Mouse (Mus musculus): Measurements from ENCODE around the gene Slc46a1.
A peak's percentile ranks its signal among the peaks of the same experiment; 100 is the strongest.

Slc46a1 gene

GRCm38 (mm10) chr11:78455308-78455707 lies 10.2 kb upstream of the Slc46a1 start:
- DNase-seq (ENCODE audit: low read depth, low spot score): no peak

GRCm38 (mm10) chr11:78458740-78459139 lies 6.8 kb upstream of the Slc46a1 start:
- no peak for DNase-seq (ENCODE audit: low read depth, low spot score)

GRCm38 (mm10) chr11:78461894-78462293 lies 3.6 kb upstream of the Slc46a1 start:
- DNase-seq (ENCODE audit: low read depth, low spot score): no peak

DNA sequence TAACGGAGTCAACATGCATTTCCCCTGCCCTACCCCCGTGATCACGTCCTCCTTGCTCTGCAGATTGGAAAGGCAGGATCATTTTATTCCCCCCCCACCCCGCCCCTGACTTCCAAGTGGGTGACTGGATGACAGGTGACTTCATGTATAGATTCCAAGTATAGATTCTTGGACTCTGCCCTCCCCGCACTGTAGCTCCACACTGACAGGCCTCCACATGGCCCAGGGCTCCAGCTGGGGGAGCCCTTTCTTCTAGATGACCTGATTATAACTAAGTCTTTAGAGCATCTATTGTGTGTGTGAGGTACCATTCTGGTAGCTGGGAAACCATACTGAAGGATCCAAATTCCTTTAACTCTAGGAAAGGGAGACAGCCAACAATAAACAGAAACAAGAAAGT lies 2.8 kb upstream of the Slc46a1 start:
- no peak for DNase-seq (ENCODE audit: low read depth, low spot score)

GRCm38 (mm10) chr11:78463286-78464036 lies 2.0 kb upstream of the Slc46a1 start:
- no peak for DNase-seq (ENCODE audit: low read depth, low spot score)

- DNase-seq (ENCODE audit: low read depth, low spot score): no peak
Observed at GRCm38 (mm10) chr11:78465116-78465515, 381 bp upstream of the Slc46a1 start.

GRCm38 (mm10) chr11:78466242-78466912 lies 880 bp downstream of the Slc46a1 start:
- DNase-seq (ENCODE audit: low read depth, low spot score): no peak

DNA sequence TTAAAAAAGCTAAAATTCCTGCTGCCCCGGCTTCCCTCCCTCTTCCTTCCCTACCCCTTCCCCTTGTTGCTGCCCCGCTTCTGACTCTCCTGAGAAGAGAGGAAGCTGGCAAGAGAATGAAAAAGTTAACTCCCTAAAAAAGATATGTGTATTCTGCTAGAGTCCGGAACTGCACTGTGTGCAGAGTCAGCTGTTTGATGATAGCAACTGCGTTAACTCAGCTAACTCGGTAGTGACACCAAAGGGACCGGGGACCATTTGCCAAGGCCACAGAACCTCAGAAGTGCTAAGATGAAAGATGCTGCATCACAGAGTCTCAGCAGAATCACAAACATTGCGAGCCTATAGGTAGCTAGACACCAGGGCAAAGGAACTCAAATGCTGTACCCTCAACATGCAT lies 2.0 kb downstream of the Slc46a1 start:
- no peak for DNase-seq (ENCODE audit: low read depth, low spot score)

DNA sequence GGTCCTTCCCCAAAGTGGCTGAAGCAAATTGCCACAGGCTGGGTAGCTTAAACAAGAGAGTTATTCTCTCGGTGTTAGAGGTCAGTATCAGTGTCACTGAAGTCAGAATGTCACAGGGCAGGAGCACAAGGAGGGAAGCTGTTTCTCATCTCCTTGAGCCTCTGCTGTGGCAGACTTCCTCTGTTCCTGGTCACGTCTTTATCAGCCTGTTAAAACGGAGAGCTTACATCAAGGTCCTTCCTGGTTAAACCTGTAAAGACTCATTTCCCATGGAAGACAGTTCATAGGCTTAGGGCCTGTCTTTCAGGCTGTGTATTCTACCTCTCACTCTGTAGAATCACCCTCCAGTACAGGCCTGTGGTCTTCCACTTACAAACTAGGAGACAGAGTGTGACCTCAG lies 2.4 kb downstream of the Slc46a1 start:
- no peak for DNase-seq (ENCODE audit: low read depth, low spot score)

- no peak for DNase-seq (ENCODE audit: low read depth, low spot score)
Observed at GRCm38 (mm10) chr11:78471326-78472103, 6.0 kb downstream of the Slc46a1 start.

- no peak for DNase-seq (ENCODE audit: low read depth, low spot score)
Observed at GRCm38 (mm10) chr11:78475289-78475688, 9.8 kb downstream of the Slc46a1 start.

- no peak for DNase-seq (ENCODE audit: low read depth, low spot score)
Observed at GRCm38 (mm10) chr11:78483639-78484038, 18.1 kb downstream of the Slc46a1 start.

DNA sequence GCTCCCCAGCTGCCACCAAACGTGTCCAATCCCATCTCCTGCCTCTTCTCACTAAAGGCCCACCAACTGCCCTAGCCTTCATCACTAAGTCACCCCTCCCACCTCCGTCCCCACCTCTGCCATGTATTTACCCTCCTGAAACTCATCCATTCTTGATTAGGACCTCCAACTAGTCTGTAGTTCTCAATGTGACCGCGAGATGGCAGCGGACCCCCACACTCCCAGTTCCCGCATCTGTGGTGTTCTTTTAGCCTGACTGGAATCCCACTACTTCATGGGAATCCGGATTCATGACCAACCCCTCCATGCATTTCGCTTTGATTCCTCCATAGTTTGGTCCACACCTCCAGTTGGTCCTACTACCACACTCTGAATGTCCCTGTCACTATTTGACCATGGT lies 22.7 kb downstream of the Slc46a1 start:
- no peak for DNase-seq (ENCODE audit: low read depth, low spot score)

DNA sequence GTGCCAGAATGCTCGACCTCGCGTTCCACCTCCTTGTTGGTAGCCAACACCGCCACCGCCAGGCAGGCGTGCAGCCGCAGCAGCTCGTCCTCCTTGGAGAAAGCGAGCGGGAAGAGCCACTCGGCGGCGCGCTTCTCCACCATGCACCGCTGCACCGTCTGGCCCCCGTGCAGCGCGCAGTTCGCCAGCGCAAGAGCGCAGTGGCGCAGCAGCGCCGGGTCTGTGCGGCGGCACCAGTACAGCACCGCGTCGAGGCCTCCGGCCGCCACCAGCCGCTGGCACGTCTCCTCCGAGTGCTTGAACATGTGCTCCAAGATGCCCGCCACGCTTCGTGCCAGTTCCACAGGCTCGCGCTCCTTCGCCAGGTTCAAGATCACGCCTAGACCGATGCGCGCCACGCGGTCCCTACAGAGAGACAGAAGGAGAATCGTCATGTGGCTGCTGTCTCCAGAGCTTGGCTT lies 25.3 kb downstream of the Slc46a1 start:
- no peak for DNase-seq (ENCODE audit: low read depth, low spot score)

GRCm38 (mm10) chr11:78495904-78496303 lies 30.4 kb downstream of the Slc46a1 start:
- no peak for DNase-seq (ENCODE audit: low read depth, low spot score)

DNA sequence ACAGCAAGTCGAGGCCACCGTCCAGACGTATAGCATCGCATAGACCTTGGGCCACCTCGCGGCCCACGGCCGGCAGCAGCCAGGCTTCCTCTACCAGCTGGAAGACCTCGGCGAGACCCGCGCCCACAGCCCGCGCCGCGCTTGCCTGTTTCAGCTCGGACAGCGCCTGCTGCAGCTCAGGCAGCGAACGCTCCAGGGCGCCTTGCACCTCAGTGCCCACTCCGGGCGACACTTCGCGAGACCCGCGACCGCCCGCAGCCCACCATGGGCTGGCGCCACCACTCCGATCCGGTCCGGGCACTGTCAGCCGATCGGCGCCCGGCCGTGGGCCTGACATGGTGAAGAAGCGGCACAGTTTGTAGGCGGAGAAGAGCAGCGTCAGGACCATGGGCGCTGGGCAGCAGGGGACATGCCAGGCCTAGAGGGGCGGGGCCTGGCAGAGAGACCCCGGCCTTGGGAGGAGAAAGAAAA lies 31.6 kb downstream of the Slc46a1 start:
- DNase-seq (ENCODE audit: low read depth, low spot score): no peak

- DNase-seq (ENCODE audit: low read depth, low spot score): peak; percentile 96
Observed at GRCm38 (mm10) chr11:78497544-78498522, 32.3 kb downstream of the Slc46a1 start, which contains the start of gene Sarm1. Sarm1 (minus strand) TSS chr11:78497754.

GRCm38 (mm10) chr11:78499004-78499403 lies 33.5 kb downstream of the Slc46a1 start, which contains the start of gene Vtn:
Vtn (plus strand) TSS chr11:78499091.
- DNase-seq (ENCODE audit: low read depth, low spot score): no peak

GRCm38 (mm10) chr11:78499543-78499942 lies 34.0 kb downstream of the Slc46a1 start:
- no peak for DNase-seq (ENCODE audit: low read depth, low spot score)

DNA sequence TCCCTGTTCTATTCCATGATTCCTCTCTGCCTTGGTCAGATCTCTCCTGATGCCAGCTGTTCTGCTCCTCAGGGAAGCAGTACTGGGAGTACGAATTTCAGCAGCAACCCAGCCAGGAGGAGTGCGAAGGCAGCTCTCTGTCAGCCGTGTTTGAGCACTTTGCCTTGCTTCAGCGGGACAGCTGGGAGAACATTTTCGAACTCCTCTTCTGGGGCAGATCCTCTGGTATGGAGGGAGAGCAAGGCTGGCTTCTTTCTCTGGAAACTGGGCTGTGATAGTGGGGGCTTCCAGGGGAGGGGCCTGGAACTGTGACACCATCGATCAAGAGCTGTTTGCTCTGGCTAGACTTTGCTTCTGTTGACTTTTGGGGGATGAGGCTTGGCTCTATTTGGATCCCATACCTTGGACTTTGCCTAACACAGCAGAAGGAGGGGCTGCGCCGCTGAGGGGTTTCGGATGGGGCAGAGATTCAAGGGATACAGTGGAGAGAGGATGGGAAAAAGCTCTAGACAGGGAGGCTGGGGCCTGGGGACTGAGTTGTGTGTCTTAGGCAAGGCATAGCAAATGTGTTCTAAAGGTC lies 35.2 kb downstream of the Slc46a1 start:
- no peak for DNase-seq (ENCODE audit: low read depth, low spot score)
